Mouse (Mus musculus) heart, postnatal 10 days (tissue): ENCODE measurements around the gene Vezf1. TPM values are rescaled to one million over a fixed set of nuclear protein-coding genes. Genes with fewer than 3 reads are reported as not detected.

ENCODE experiments used
- DNase-seq, 2 experiments: peaks; one replicate each; pipeline ENCODE4 v3.0.0; 2021
- intact Hi-C: fragments of 180-260 bp; cut with DNase I; formaldehyde crosslinking; loops from one replicate; pipeline ENCODE4 v1.15.1; 2025
- total RNA-seq, 2 experiments: library from RNA; stranded (reverse); gene quantifications; 2 replicates each; pipeline ENCODE4 v1.2.3; 2021

Vezf1 gene
- total RNA-seq, 2 experiments from 2014 or later = 44.9 to 45.7 TPM

DNA sequence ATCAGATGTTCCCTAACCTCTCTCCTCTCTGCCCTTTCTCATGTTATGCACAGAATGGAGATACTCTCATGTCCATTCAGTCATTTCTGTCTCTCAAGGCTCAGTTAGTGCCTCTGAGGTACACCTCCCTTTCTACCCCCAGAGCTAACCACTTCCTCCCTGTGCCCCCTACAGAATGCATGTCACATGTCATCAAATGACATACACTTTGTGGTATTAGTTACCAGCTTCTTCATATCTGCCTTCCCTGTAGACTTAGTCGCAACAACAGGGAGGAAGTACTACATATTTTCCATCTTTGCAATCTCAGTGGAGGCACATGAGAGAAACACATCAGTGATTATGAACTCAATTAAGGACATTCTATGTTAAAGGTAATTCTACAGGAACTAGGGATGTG lies 23.9 kb downstream of the Vezf1 start:
- intact Hi-C loops = no loop called here
- DNase-seq = no peak

DNA sequence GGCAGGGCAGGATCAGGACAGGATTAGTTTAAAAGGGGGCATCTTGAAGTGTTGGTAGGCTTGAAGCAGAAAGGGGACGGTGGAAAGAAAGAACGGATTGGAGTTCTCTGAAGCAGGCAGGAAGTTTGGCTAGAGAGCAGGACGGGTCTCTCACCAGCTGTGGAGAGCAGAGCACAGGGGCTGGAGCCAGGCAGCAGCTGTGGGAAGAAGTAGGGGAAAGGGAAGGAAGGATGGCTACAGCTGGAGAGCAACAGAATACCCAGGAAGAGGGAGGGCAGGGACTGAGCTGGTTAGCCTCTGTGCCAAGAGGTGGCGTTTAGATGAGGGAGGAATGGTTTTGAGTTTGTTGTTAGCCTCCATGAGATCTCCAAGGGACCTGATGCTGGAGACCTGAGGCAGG lies 29.1 kb downstream of the Vezf1 start:
- peak; percentile 68 to 76 for DNase-seq
- intact Hi-C loops = loop anchor here (1.0 to 5.0 kb wide), 2 partner anchors 24 to 65 kb away; no protein-coding TSS in a partner anchor

DNA sequence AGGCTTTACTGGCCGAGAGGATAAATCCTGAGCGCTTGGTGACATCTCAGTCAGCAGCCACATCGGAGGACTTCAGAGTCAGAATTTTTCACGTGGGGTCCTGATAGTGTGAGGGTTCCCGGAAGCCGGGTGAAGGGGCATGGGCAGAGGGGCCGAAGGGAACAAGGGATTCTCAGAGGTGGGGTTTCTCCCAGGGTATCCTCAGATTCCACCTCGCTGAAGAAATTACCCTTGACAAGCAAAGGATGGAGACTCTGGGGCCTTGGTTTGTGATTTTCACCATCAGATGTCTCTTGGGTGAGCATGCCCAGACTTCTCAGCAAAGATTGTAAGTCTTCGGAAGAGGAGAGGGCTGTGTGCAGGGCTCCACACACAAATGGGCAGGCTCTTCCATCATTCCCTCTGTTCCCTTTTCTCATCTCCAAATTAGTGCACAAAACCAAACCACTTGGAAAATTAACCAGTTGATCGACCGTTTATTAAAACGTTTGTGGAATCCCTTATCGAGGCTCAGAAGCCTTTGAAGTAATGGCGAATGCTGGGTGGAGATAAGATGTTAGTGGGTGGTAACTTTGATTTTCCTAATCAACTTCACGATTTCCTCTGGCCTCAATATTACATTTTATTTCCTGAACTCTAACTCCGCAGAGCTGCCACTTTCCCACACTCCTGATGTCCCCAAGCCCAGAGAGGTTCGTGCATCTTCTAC lies 30.1 kb downstream of the Vezf1 start, which contains the start of gene Cuedc1:
Cuedc1 (plus strand) TSS at position 38 of the 709 bp plus-strand sequence.
- intact Hi-C loops = loop anchor here (5.0 kb wide), 1 partner anchor 64 kb away; no protein-coding TSS in a partner anchor
- peak in 1 of 2 experiments; percentile 21 for DNase-seq

DNA sequence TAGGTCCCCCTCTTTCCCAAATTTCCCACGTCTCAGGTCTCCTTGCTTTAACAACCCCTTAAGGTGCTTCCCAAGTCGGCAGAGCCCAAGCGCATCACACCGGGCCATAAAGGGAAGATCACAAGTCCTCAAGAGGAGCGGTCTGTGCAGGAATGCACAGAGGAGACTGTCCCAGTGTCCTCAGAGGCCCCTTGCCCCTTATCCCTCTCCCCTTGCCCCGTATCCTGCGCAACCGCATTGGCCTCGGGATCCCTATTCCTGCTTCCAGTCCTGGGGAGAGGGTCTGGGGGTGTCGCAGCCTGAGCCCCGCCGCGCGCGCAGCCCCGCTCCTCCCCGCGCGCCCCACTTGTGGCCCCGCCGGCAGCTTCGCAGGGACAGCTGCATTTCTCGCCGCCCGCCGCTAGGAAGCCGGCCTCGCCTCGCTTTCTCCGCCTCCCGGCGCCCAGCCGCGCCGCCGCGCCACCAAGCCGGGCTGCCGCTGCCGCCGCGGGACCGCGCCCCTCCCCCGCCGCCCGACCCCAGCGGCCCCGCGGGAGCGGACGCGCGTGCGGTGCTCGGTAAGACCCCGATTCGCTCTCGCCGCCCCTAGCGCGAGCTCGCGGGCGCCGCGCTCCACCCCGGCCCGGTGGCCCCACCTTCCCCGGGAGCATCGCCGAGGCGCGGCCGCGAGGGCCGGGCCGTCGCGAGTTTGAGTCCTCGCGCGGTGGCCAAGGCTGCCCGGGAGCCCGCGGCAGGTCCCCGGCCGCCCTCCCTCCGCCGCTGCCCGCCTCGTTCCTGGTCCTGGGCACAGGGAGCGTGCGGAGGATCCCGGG lies 30.9 kb downstream of the Vezf1 start:
- intact Hi-C loops = loop anchor here (5.0 kb wide), 1 partner anchor 63 kb away; no protein-coding TSS in a partner anchor
- peak; percentile 86 to 89 for DNase-seq

DNA sequence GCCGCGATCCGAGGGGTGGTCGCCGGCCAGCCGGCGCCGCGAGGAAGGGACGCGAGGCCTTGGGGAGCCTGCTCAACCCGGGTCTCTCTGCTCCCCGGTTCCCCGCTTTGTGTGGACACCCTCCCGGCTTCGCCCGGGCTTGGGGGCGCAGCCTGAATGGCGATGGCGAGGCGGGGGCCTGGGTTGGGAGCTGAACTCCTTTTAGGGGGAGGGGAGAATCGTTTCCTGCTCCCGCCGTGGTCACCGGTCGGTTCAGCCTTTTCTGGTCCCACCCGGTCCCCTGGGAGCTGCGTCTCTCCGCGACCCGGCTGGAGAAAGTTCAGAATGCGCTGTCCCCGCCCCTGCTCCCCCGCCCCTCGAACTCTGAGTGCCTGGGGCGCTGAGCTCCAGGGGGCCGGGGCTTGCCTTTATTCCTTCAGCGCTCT lies 31.5 kb downstream of the Vezf1 start:
- intact Hi-C loops = loop anchor here (5.0 kb wide), 1 partner anchor 63 kb away; no protein-coding TSS in a partner anchor
- peak; percentile 91 to 93 for DNase-seq

DNA sequence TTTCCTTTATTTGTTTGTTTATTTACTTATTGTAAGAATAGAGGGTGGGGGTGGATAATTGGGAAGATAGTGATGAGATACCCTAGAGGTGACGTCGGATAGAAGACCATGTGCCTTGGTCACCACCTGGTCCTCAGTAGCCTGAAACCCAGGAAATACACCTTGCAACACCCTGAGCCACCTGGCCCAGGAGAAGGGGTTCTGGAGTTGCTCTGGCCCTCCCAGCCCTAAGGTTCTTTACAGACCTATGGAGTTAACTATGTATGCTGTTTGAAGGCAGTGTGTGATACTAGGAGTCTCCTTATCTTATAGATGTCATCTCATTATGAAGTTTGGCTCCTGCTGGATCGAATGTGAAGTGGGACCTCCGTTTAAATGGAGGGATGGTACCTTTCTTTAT lies 32.1 kb downstream of the Vezf1 start:
- intact Hi-C loops = no loop called here
- no peak for DNase-seq

DNA sequence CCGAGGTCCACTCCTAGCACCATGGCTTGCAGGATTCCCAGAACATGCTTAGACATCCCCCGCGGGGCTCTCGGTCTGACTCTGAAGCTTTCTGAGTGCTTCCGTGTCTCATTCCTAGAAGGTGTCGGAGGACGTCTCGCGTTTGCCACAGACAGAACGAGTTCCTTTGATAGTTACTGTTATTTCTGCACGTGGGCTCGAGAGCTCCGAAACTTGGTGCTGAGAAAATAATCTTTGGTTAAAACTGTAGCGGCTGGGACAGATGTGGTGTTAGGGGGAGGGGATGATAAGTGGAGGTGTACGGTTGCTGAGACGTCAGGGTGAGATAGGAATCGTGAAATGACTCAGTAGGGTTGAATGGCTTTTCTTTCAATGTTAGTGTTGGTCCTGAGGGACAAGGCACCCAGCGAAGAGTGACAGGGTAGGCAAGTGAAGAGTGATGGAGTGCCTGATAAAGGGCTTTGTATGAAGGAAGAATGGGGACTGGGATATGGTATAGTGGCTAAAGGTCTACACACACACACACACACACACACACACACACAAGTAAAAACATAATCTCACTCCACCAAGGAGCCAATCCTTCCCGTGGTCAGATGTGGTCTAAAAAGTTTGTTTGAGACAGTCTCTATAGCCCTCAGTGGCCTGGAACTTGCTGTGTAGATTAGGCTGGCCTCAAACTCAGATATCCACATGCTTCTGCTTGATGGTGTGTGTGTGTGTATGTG lies 35.3 kb downstream of the Vezf1 start:
- intact Hi-C loops = no loop called here
- no peak for DNase-seq

DNA sequence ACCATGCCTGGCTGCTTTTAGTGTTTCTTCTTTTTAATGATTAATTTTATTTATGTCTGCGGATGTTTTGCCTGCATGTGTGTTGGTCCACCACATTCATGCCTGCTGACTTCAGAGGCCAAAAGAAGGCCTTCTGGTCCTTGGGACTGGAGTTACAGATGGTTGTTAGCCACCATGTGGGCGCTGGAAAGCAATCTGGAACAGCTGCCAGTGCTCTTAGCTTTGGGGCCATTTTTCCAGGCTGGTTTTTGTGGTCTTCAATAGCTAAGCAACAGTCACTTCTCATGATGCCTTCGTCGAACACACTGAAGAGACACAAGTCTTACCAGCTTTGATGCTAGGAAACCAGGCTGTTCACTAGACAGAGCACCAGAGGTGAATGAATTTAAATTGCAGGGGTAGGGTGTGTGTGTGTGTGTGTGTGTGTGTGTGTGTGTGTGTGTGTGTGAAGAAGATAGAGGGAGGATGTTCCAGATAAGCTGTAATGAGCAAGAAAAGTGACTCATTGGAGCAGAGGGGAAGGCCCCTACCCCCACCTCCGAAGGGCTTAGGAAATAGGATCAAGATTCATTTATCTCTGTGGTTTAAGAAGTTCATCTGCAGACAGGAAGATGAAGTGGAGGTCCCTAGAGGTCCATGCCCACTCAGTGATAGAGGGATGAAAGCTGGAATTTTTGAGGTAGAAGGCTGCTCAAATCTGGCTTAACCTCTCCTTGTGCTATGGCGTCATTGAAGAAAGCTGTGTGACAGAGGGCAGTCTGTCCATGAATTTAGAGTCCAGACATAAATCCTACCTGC lies 37.6 kb downstream of the Vezf1 start:
- intact Hi-C loops = no loop called here
- no peak for DNase-seq

DNA sequence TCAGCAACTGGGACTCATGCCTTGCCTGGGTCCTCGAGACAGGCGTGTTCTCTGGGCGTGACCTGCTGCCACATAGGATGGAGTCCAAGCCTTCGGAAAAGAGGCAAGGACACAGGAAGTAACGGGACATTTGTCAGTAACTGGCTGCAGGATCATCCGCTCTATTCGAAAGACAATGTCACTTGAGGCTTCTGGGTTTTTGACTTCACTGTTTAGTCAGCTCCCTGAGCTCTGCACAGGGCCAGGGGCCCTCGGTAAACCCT lies 38.1 kb downstream of the Vezf1 start:
- no peak for DNase-seq
- intact Hi-C loops = no loop called here

DNA sequence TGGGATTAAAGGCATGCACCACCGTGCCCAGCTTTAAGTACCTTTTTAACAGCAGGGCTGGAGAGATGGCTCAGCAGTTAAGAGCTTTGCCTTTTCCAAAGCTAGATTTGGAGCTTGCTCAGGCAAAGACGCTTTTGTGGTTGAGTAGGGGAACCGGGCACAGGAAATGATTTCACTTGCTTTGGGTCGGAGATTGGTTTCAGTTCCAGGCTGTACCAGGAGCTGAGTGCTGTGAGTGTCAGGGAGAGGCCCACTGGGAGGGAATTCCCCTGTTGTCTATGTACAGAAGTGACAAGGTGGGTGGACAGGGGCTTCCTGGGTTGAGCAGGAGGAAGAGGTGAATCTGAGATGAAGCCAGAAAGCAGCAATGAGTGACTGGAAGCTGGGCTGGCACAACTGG lies 39.3 kb downstream of the Vezf1 start:
- intact Hi-C loops = no loop called here
- DNase-seq = no peak

DNA sequence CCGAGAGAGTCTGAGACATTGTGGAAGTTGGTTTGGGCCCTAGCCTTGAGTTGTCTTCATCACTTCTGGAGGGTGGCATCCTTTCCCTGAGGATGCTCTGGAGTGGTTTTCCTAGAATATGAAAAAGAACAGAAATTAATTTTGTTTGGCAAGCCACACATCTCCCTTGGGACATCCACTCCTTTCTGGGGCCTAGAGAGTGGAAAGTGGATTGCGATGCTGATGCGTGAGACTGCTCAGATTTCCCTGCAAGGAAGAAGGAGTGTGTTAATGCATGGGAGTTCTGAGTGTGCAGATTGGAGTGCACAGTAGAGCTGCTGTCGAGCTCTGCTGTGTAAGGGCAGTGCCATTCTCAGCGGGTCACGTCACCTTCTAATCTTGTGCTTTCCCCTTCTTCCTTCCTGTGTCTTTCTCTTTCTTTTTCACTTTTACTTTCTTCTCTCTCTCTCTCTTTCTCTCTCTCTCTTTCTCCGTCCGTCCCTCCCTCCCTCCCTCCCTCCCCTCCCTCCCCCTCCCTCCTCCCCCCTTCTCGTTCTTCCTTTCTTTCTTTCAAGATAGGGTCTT lies 42.0 kb downstream of the Vezf1 start:
- intact Hi-C loops = no loop called here
- peak in 1 of 2 experiments; percentile 51 for DNase-seq

DNA sequence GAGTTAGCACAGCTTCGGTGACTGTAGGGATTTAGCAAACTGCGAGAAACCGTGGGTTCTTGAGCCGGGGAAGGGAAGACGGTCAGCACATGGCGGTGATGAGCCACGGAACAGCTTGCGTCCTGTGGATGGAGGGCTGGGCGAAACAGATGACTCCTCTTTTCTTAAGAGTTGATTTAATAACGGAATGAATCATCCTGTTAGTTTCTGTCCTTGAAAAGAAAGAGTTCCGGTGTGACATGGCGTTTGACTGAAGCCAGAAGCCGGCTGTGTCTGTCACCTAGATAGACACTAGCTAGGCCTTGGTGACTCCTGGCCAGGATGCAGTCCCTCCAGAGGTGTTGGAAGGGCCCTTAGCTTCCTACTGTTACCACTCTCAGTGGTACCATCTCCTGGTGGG lies 44.0 kb downstream of the Vezf1 start:
- DNase-seq = no peak

DNA sequence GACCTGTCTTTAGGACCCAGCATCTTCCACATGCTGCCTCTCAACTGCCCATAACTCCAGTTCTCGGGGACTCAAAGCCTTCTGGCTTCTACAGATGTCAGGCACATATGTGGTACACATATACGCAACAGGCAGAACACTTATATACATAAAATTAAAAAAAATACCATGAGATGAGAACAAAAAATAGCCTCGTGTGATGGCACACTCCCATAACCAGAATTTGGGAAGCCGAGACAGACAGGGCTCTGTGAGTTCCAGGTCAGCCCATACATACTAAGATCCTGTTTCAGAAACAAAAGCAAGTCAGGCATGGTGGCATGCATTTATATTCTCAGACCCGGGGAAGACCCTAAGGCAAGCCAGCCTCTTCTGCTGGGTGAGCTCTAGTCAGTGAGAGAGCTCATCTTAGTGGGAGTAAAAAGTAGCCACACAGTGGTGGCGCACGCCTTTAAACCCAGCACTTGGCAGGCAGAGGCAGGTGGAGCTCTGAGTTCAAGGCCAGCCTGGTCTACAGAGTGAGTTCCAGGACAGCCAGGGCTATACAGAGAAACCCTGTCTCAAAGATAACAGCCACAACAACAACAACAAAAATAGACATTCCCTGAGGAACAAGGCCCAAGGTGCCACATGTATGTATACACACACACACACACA lies 44.7 kb downstream of the Vezf1 start:
- intact Hi-C loops = loop anchor here (1.0 kb wide), 1 partner anchor 11 kb away; no protein-coding TSS in a partner anchor
- DNase-seq = no peak

More for the DNA sequence above, 44.0 kb downstream of the Vezf1 start:
- intact Hi-C loops = loop anchor here (1.0 kb wide), 1 partner anchor 10 kb away; no protein-coding TSS in a partner anchor

DNA sequence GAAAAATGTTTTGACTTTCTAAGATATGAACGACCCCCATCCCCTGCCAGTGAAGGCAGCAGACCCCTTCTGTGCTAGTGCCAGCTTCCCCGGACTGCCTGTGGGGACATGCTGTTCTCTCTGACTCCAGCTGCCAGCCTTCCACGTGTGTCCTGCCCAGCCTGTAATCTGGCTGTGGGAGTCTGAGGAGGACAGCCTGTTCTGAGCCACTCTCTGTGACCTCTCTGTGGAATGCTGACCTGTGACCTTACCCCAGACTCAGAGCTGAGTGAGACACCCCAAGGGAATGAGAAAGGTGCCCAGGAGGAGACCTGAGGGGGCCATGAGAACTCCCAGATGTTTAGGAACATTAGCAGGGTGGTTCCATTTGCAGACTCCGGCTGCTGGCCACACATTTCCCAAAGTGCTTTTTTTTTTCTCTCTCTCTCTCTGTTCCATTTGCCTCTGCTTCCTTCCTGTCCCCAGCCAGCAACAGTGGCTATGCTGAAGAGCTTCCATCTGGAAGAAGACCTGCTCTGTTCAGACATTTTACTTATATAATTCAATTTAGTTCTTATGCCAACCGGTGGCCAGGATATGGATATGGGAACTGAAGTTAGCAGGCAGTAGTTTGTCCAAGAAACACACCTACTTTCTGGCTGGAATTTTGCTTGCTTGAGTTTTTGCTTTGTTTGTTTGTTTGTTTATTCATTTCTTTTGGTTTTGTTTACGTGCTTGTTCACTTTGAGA lies 45.6 kb downstream of the Vezf1 start:
- peak; percentile 73 to 83 for DNase-seq
- intact Hi-C loops = no loop called here

DNA sequence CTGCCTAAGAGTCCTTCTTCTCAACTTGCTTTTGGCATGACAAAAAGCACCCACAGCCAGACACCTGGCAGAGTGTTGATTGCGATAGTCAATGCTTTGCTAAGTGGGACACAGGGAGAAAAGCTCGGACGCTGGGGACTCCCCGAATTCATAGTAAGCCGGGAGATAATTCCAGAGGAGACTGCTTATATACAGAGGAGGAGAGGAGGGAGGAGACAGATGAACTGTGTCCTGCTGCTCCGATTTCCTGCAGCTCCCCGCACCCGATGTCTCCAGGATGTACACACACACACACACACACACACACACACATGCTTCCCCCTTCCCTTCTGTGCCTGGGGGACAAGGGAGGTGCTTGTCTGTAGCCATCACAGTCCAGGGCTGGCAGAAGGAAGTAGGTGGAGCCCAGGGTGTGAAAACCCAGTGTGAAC lies 46.8 kb downstream of the Vezf1 start:
- intact Hi-C loops = no loop called here
- DNase-seq = peak; percentile 75 to 76

DNA sequence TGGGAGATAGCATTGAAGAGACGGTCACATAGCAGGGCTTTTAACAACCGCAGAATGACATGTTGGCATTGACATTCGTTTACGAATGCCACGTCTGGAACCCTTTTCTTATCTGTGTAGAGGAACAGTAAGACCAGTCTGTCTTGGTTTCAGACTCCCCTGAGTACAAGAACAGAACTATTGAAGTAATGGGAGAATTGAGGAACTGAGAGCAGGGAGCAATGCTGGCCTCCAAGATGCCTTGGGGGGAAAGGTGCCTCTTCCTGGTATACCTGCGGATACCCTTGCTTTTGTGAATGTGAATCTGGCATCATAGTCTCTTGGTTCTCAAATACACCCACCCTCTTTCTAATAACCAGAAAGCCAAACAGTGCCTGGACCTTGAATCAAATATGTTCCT lies 48.5 kb downstream of the Vezf1 start:
- intact Hi-C loops = no loop called here

DNA sequence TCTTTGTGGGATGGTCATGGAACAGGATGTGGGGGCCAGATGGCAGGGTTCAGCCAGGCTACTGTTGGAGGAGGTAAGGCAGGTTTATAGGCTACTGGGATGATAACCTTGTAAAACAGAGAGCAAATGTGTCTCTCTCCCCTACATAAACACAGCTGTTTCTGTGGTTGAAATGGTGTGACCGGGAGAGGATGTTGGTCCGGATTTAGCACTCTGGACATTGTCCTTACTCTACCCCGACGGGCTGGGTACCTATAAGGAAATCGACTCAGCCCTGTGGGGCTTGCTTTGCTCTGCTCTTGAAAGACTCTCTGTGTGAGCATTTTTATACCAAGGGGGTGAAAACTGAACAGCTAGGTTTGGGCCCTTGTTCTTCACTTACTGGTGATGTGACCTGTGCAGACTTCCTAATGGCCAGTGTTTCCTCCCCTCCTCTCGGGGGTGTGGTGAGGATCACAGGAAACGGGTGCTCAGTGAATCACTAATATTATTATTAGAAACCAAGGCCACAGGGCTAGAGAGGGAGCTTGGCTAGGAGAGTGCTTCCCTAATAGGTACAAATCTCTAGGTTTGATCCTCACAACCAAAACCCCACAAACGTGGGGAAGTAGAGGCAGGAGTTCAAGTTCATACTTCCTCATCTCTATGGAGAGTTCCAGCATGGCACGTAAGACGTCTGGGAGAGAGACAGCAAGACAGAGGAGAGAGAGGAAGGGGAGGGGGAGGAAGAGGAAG lies 49.4 kb downstream of the Vezf1 start:
- intact Hi-C loops = loop anchor here (1.0 kb wide), 1 partner anchor 44 kb away; no protein-coding TSS in a partner anchor
- peak; percentile 71 to 73 for DNase-seq

More for the DNA sequence above, 48.5 kb downstream of the Vezf1 start:
- no peak for DNase-seq

DNA sequence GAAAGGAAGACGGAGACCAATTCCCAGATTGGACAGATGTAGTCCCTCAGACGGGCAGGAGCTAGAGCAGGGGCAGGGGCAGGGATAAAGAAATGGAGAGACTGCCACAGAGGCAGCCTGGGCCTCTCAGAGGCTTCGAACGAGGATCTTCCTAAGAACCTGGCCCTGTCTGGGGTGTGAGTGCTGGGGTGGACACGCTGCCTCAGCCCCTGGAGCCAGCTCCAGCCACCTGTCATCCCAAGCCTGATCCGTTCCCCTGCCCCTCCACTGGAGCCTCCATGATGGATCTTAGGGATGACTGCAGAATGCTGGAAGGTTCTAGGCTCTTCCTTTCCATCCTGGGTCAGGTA lies 50.0 kb downstream of the Vezf1 start:
- DNase-seq = peak; percentile 54 to 57
- intact Hi-C loops = loop anchor here (1.0 kb wide), 1 partner anchor 43 kb away; no protein-coding TSS in a partner anchor
